Mouse (Mus musculus) hindbrain, embryonic 13.5 days (tissue): ENCODE data around the gene Fxyd1. TPM values are rescaled to one million over a fixed set of nuclear protein-coding genes. Genes with fewer than 3 reads are reported as not detected.

ENCODE experiments used
- ATAC-seq: fragments of 200-750 bp; cut with Nextera tagmentation; 2 replicates; pipeline ENCODE4 v1.8.0; 2017; ENCODE audit warnings: moderate TSS enrichment; ENCODE audit not compliant: low FRiP score
- H3K27ac ChIP-seq: fragments of 300-500 bp; sonication (generic); 2 replicates; pipeline ENCODE4 v1.5.1; 2015; ENCODE audit warnings: inconsistent platforms, mild to moderate bottlenecking, moderate library complexity
- H3K27me3 ChIP-seq: fragments of 300-500 bp; sonication (generic); 2 replicates; pipeline ENCODE4 v1.6.1; 2015; ENCODE audit warnings: mild to moderate bottlenecking, inconsistent platforms
- H3K36me3 ChIP-seq: fragments of 300-500 bp; sonication (generic); 2 replicates; pipeline ENCODE4 v1.6.1; 2015; ENCODE audit warnings: mild to moderate bottlenecking, inconsistent platforms
- H3K4me1 ChIP-seq: fragments of 300-500 bp; sonication (generic); replicated peaks from 2 replicates; pipeline ENCODE4 v1.6.1; 2015; ENCODE audit warnings: inconsistent platforms
- H3K4me2 ChIP-seq: fragments of 300-500 bp; sonication (generic); 2 replicates; pipeline ENCODE4 v1.6.1; 2015; ENCODE audit warnings: inconsistent platforms, mild to moderate bottlenecking, moderate library complexity
- H3K4me3 ChIP-seq: fragments of 300-500 bp; sonication (generic); 2 replicates; pipeline ENCODE4 v1.5.1; 2015; ENCODE audit warnings: mild to moderate bottlenecking, inconsistent platforms
- H3K9ac ChIP-seq: fragments of 300-500 bp; sonication (generic); 2 replicates; pipeline ENCODE4 v1.6.1; 2015; ENCODE audit warnings: mild to moderate bottlenecking, inconsistent platforms
- H3K9me3 ChIP-seq: fragments of 300-500 bp; sonication (generic); 2 replicates; pipeline ENCODE4 v1.6.1; 2016; ENCODE audit warnings: inconsistent platforms
- WGBS: fragments of 180-500 bp; shearing (Covaris S2); methylation state at CpG from one replicate; pipeline ENCODE4 v1.1.7; 2015; 5-methylcytosine and 5-hydroxymethylcytosine counted together
- polyA plus RNA-seq: library from polyadenylated mRNA; unstranded; fragments of >200 nt; fragmentation: Nextera tagmentation; extraction: Ambion mirVana; gene quantifications from 2 replicates; pipeline ENCODE4 v1.2.1, GENCODE M21; 2015

Gene Fxyd1
- polyA plus RNA-seq, result 27.3 and 30.6 TPM in 2 replicates

- no peak within 1 kb of the TSS for H3K4me2 ChIP-seq
- WGBS, result 87% methylated on average over 2 of the region's 2 CpGs
- peaks cover 27% of the 10 kb centered on the region for H3K4me1 ChIP-seq
- peaks cover 32% of the 10 kb centered on the region for H3K27me3 ChIP-seq
- no peak for ATAC-seq
- H3K9ac ChIP-seq, result no peak within 1 kb of the TSS
- H3K9me3 ChIP-seq, result no peaks in the 10 kb centered on the region
- no peaks in the 10 kb centered on the region for H3K36me3 ChIP-seq
- H3K27ac ChIP-seq, result no peak within 1 kb of the TSS
- H3K4me3 ChIP-seq, result no peak within 1 kb of the TSS
Measured at GRCm38 (mm10) chr7:31057071-31057470, at the start of gene Fxyd1. TSS of gene Fxyd1 (minus strand) at chr7:31057199.

DNA sequence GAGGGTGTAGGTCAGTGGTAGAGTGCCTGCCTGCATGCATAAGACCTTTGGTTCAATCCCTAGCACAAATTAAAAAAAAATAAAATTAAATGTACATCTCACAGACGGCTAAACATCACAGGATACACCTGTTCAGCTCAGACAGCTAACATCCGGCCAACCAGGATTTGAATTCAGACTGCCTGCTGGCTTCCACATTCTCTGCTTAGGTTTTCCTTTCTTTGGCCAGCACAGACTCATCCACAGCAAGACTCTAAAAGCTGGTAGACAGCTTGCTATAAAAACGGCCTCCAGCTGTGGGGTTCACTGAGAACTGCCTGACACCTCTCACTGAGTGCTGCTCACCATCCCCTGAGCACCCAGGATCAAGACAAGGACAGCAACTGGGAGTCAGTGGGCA is 49.2 kb upstream of the Fxyd1 start:
- H3K4me1 ChIP-seq, result 0 out of 2 replicates have a peak, but pooled peaks cover 5% of the 10 kb centered on the region
- 61% methylated on average over 3 of the region's 3 CpGs for WGBS
- H3K36me3 ChIP-seq, result no peaks in the 10 kb centered on the region
- no peaks in the 10 kb centered on the region for H3K9me3 ChIP-seq
- no peak overlapping the region for H3K9ac ChIP-seq
- ATAC-seq, result no peak
- H3K27ac ChIP-seq, result no peak overlapping the region
- H3K4me2 ChIP-seq, result no peak overlapping the region
- H3K4me3 ChIP-seq, result no peak overlapping the region
- peaks cover 7% of the 10 kb centered on the region; the same call in 1 of the 2 replicates for H3K27me3 ChIP-seq

DNA sequence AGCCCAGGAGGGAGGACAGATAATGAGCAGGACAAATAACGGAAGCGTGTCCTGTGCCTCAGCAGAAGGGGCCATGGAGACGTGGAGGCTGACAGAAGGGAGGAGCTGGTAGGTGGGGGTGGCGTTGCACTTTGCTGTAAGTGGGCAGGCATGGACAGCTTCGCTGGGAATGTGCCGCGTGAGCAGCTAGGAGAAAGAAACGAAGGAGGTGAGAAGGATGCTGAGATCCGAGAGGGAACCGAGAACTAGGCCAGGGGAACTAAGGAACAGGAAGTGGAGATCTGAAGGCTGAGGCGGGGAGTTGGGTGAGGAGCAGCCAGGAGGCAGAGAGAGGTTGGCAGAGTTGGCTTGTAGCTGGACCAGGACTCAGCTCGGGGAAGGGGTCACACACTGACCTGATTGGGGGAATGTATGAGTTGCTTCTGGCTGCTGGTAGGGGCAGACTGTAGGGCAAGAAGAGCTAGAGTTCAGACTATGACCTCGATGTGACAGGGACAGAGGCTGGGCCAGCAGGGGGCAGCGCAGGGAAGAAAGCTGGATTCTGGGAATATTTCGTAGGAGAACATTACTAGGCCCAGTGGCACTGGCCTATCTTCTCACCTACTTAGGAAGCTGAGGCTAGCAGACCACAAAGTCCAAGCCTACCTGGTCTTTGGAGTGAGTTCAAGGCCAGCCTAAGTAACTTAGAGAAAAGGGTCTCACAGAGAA is 48.2 kb upstream of the Fxyd1 start:
- 69% methylated on average over 15 of the region's 15 CpGs for WGBS
- no peak for ATAC-seq
- H3K9me3 ChIP-seq, result no peaks in the 10 kb centered on the region
- no peak overlapping the region for H3K9ac ChIP-seq
- 0 out of 2 replicates have a peak, but pooled peaks cover 5% of the 10 kb centered on the region for H3K4me1 ChIP-seq
- H3K36me3 ChIP-seq, result no peaks in the 10 kb centered on the region
- no peak overlapping the region for H3K4me3 ChIP-seq
- H3K27me3 ChIP-seq, result peaks cover 7% of the 10 kb centered on the region; the same call in 1 of the 2 replicates
- no peak overlapping the region for H3K4me2 ChIP-seq
- H3K27ac ChIP-seq, result 0 out of 2 replicates have a peak overlapping the region, but pooled peaks have one; percentile 5

- H3K4me2 ChIP-seq, result no peak overlapping the region
- no peak overlapping the region for H3K27ac ChIP-seq
- 85% methylated on average over 14 of the region's 14 CpGs for WGBS
- no peak overlapping the region for H3K9ac ChIP-seq
- ATAC-seq, result no peak
- no peaks in the 10 kb centered on the region for H3K36me3 ChIP-seq
- H3K4me1 ChIP-seq, result no peaks in the 10 kb centered on the region
- H3K9me3 ChIP-seq, result no peaks in the 10 kb centered on the region
- no peak overlapping the region for H3K4me3 ChIP-seq
- H3K27me3 ChIP-seq, result peaks cover 7% of the 10 kb centered on the region; the same call in 1 of the 2 replicates
Measured at GRCm38 (mm10) chr7:31100786-31101185, 43.8 kb upstream of the Fxyd1 start.

DNA sequence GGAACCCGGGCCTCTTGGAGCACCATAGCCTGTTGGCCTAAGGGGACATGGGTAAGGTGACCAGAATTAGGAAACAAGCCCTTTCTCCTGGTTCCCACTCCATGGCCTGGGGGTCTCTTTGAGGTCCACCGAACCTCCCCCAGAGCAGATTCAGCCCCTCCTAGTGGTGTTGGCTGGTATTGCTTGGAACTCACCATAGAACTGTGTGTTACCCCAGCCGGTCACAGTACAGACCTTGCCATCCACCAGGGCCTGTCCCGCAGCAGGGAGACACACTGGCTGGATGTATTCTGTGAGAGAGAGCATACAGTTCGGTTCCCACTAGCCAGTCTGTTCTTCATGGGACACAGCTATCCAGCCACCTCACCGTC is 42.6 kb upstream of the Fxyd1 start:
- Histone ChIP-seq H3K27ac (no peak overlapping the region), H3K4me3 (no peak overlapping the region), H3K4me2 (no peak overlapping the region), H3K27me3 (peaks cover 7% of the 10 kb centered on the region; the same call in 1 of the 2 replicates), H3K9ac (no peak overlapping the region), H3K36me3 (no peaks in the 10 kb centered on the region), H3K4me1 (no peaks in the 10 kb centered on the region), H3K9me3 (no peaks in the 10 kb centered on the region)
- no peak for ATAC-seq
- 85% methylated on average over 6 of the region's 6 CpGs for WGBS

- Histone ChIP-seq H3K27ac (no peak overlapping the region), H3K9me3 (no peaks in the 10 kb centered on the region), H3K9ac (no peak overlapping the region), H3K4me1 (no peaks in the 10 kb centered on the region), H3K4me2 (no peak overlapping the region), H3K27me3 (peaks cover 7% of the 10 kb centered on the region; the same call in 1 of the 2 replicates), H3K36me3 (no peaks in the 10 kb centered on the region), H3K4me3 (no peak overlapping the region)
- WGBS, result 76% methylated on average over 22 of the region's 22 CpGs
- ATAC-seq, result no peak
Measured at GRCm38 (mm10) chr7:31098697-31099611, 42.0 kb upstream of the Fxyd1 start.

DNA sequence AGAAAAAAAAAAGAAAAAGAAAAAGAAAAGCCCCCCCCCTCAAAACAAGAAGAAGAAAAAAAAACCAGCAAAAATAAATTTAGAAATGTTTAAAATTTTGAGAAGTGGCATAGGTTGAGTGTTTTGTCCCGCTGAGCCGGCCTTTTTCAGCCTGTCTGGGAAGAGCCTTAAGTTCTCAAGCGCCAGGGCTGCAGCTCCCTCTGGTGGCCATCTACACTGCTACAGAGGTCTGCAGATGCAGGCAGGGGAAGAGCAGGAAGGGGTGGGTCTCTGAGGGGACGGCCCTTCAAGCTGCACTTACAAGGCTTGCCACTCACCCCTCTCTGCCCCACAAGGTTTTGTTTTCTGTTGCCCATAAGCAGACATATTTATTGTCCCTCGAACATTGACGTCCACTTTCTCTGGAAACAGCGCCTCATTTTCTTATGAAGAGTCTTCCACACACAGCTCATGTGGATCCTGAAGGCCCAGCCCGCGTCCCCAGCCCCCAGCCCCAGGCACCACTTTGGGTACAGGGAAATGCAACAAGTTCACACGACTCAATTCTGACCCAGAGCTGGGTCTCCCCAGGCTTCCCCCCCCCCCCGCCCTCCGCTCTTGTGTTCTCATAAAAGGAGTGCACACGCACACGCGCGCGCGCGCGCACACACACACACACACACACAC is 40.7 kb upstream of the Fxyd1 start:
- H3K9ac ChIP-seq, result no peak overlapping the region
- no peaks in the 10 kb centered on the region for H3K9me3 ChIP-seq
- peak; percentile 93 for ATAC-seq
- H3K27ac ChIP-seq, result no peak overlapping the region
- H3K4me3 ChIP-seq, result peak overlapping the region; percentile 19
- H3K4me1 ChIP-seq, result no peaks in the 10 kb centered on the region
- peak overlapping the region; percentile 46 for H3K4me2 ChIP-seq
- 40% methylated on average over 18 of the region's 20 CpGs for WGBS
- no peaks in the 10 kb centered on the region for H3K36me3 ChIP-seq
- peaks cover 3% of the 10 kb centered on the region; the same call in 1 of the 2 replicates for H3K27me3 ChIP-seq

GRCm38 (mm10) chr7:31096892-31097564 is 40.0 kb upstream of the Fxyd1 start:
- no peak for ATAC-seq
- no peaks in the 10 kb centered on the region for H3K36me3 ChIP-seq
- no peak overlapping the region for H3K4me3 ChIP-seq
- no peak overlapping the region for H3K4me2 ChIP-seq
- no peak overlapping the region for H3K27ac ChIP-seq
- 68% methylated on average over 9 of the region's 9 CpGs for WGBS
- H3K9ac ChIP-seq, result no peak overlapping the region
- H3K27me3 ChIP-seq, result no peaks in the 10 kb centered on the region
- H3K4me1 ChIP-seq, result no peaks in the 10 kb centered on the region
- H3K9me3 ChIP-seq, result no peaks in the 10 kb centered on the region

- H3K4me2 ChIP-seq, result no peak overlapping the region
- no peaks in the 10 kb centered on the region for H3K4me1 ChIP-seq
- no peak for ATAC-seq
- 27% methylated on average over 12 of the region's 12 CpGs for WGBS
- no peaks in the 10 kb centered on the region for H3K36me3 ChIP-seq
- no peak overlapping the region for H3K27ac ChIP-seq
- no peak overlapping the region for H3K4me3 ChIP-seq
- H3K9ac ChIP-seq, result no peak overlapping the region
- no peaks in the 10 kb centered on the region for H3K27me3 ChIP-seq
- H3K9me3 ChIP-seq, result no peaks in the 10 kb centered on the region
Measured at GRCm38 (mm10) chr7:31094774-31095501, 37.9 kb upstream of the Fxyd1 start.

DNA sequence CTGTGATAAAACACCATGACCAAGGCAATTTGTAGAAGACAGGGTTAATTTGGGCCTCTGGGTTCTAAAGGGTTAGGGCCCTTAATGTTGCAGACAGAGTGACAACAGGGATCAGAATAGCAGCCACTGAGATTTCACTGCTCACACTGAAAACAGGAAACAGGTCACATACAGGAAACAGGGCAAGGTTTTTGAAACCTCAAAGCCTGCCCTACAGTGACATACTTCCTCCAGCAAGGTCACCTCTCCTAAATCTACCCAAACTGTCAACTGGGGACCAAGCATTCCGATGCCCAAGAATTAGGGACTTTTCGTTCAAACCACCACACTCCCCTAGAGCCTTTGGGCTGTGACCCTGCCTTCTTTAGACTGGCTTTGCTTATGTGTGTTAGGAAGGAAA is 32.7 kb upstream of the Fxyd1 start:
- Histone ChIP-seq H3K27ac (no peak overlapping the region), H3K9ac (no peak overlapping the region), H3K36me3 (no peaks in the 10 kb centered on the region), H3K4me2 (no peak overlapping the region), H3K9me3 (no peaks in the 10 kb centered on the region), H3K27me3 (no peaks in the 10 kb centered on the region), H3K4me1 (0 out of 2 replicates have a peak, but pooled peaks cover 5% of the 10 kb centered on the region), H3K4me3 (no peak overlapping the region)
- no peak for ATAC-seq
- WGBS, result 92% methylated on average over 2 of the region's 2 CpGs

- 74% methylated on average over 3 of the region's 3 CpGs for WGBS
- Histone ChIP-seq H3K4me2 (no peak overlapping the region), H3K36me3 (no peaks in the 10 kb centered on the region), H3K9me3 (no peaks in the 10 kb centered on the region), H3K27me3 (no peaks in the 10 kb centered on the region), H3K4me1 (peaks cover 17% of the 10 kb centered on the region; the same call in 1 of the 2 replicates), H3K27ac (no peak overlapping the region), H3K4me3 (no peak overlapping the region), H3K9ac (no peak overlapping the region)
- no peak for ATAC-seq
Measured at GRCm38 (mm10) chr7:31088206-31088605, 31.2 kb upstream of the Fxyd1 start.
